Mouse (Mus musculus) liver, adult 2 months (tissue): ENCODE measurements at regions not wholly inside any gene's neighbourhood (a gene's known extent, or its start where the extent isn't known, plus 50 kb on each side); places are given as distances from the start of the nearest gene placed in this dataset.

Source experiments
- DNase-seq: peaks from one replicate; pipeline ENCODE4 v3.0.0-alpha.2; 2011; ENCODE audit warnings: low read depth, low spot score; ENCODE audit errors: extremely low read depth
- H3K27ac ChIP-seq: fragments of 200-500 bp; replicated peaks from 2 replicates; pipeline ENCODE4 v1.5.1; 2012; ENCODE audit warnings: low read depth, mild to moderate bottlenecking, control low read depth, inconsistent platforms, low read length; ENCODE audit not compliant: insufficient read depth
- H3K27me3 ChIP-seq: fragments of 200-500 bp; 2 replicates; pipeline ENCODE4 v1.6.1; 2012; ENCODE audit warnings: mild to moderate bottlenecking, moderate library complexity, low read length, inconsistent platforms; ENCODE audit not compliant: control insufficient read depth, insufficient read depth
- H3K36me3 ChIP-seq: fragments of 200-500 bp; 2 replicates; pipeline ENCODE4 v1.6.1; 2012; ENCODE audit warnings: low read length, inconsistent platforms; ENCODE audit not compliant: control insufficient read depth, insufficient read depth
- H3K4me1 ChIP-seq: fragments of 200-500 bp; 2 replicates; pipeline ENCODE4 v1.6.1; 2011; ENCODE audit warnings: low read length; ENCODE audit not compliant: control insufficient read depth, insufficient read depth
- H3K4me3 ChIP-seq: fragments of 200-500 bp; 2 replicates; pipeline ENCODE4 v1.5.1; 2011; ENCODE audit warnings: low read depth, mild to moderate bottlenecking, control low read depth, low read length, moderate library complexity; ENCODE audit not compliant: insufficient read depth
- H3K79me2 ChIP-seq: fragments of 200-500 bp; 2 replicates; pipeline ENCODE4 v1.6.1; 2012; ENCODE audit warnings: inconsistent platforms, mild to moderate bottlenecking, low read length, moderate library complexity; ENCODE audit not compliant: control insufficient read depth, insufficient read depth
- H3K9ac ChIP-seq: fragments of 200-500 bp; 2 replicates; pipeline ENCODE4 v1.6.1; 2012; ENCODE audit warnings: low read depth, mild to moderate bottlenecking, control low read depth, inconsistent platforms, low read length
- CTCF ChIP-seq: fragments of 200-500 bp; IDR thresholded peaks from 2 replicates; pipeline ENCODE4 v1.5.1; 2011; ENCODE audit warnings: low read depth, low read length, control low read depth
- POLR2A ChIP-seq: fragments of 200-500 bp; IDR thresholded peaks from 2 replicates; pipeline ENCODE4 v1.6.1; 2011; ENCODE audit warnings: low read length, control low read depth; ENCODE audit not compliant: insufficient read depth; ENCODE audit errors: extremely low read depth
- WGBS: fragments of 180-500 bp; shearing (Covaris S2); methylation state at CpG from one replicate; pipeline ENCODE4 v1.1.7; 2018; 5-methylcytosine and 5-hydroxymethylcytosine counted together

DNA sequence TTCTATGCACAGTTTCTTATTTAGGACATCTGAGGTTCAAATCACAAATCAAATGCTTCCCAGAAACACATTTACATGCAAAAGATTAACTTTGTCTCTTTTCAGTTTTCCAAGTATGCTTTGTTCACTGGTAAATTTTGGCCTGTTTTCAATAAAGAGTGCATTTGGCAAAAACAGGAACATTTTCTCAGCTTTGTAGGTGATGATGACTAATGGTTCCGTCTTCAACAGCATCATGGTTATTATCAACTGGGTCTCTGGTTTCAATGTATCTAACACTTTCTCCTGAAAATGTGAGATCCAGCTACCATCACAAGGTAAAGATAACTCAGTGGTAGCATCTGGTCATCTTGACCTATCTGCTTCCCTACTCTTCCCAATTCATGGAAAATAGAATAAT lies 574.6 kb downstream of the Efna5 start:
- Histone ChIP-seq H3K4me3 (no peak overlapping the region), H3K36me3 (no peaks in the 10 kb centered on the region), H3K79me2 (no peaks in the 10 kb centered on the region), H3K4me1 (no peaks in the 10 kb centered on the region), H3K27me3 (no peaks in the 10 kb centered on the region), H3K27ac (no peak overlapping the region), H3K9ac (no peak overlapping the region)
- TF ChIP-seq CTCF (no peak), POLR2A (no peak)
- 80% methylated on average over 1 of the region's 1 CpGs for WGBS
- no peak for DNase-seq

- H3K4me3 ChIP-seq = no peak overlapping the region
- TF ChIP-seq CTCF (no peak), POLR2A (no peak)
- no peak for DNase-seq
- WGBS = 65% methylated on average over 3 of the region's 3 CpGs
- H3K4me1 ChIP-seq = no peaks in the 10 kb centered on the region
- no peak overlapping the region for H3K9ac ChIP-seq
- H3K27ac ChIP-seq = no peak overlapping the region
- H3K36me3 ChIP-seq = no peaks in the 10 kb centered on the region
- no peaks in the 10 kb centered on the region for H3K27me3 ChIP-seq
- no peaks in the 10 kb centered on the region for H3K79me2 ChIP-seq
Observed at GRCm38 (mm10) chr17:62305140-62305539, 576.0 kb downstream of the Efna5 start.

GRCm38 (mm10) chr17:62304073-62304472 lies 577.0 kb downstream of the Efna5 start:
- no peak for DNase-seq
- TF ChIP-seq POLR2A (no peak), CTCF (no peak)
- Histone ChIP-seq H3K79me2 (no peaks in the 10 kb centered on the region), H3K4me3 (no peak overlapping the region), H3K36me3 (no peaks in the 10 kb centered on the region), H3K27ac (no peak overlapping the region), H3K27me3 (no peaks in the 10 kb centered on the region), H3K9ac (no peak overlapping the region), H3K4me1 (no peaks in the 10 kb centered on the region)
- WGBS = 75% methylated on average over 3 of the region's 3 CpGs

- Histone ChIP-seq H3K36me3 (no peaks in the 10 kb centered on the region), H3K9ac (no peak overlapping the region), H3K79me2 (no peaks in the 10 kb centered on the region), H3K4me1 (no peaks in the 10 kb centered on the region), H3K27ac (no peak overlapping the region), H3K4me3 (no peak overlapping the region), H3K27me3 (no peaks in the 10 kb centered on the region)
- no peak for TF ChIP-seq POLR2A
- no peak for TF ChIP-seq CTCF
- WGBS = 75% methylated on average over 9 of the region's 9 CpGs
- DNase-seq = no peak
Observed at GRCm38 (mm10) chr17:62299875-62300274, 581.2 kb downstream of the Efna5 start.

DNA sequence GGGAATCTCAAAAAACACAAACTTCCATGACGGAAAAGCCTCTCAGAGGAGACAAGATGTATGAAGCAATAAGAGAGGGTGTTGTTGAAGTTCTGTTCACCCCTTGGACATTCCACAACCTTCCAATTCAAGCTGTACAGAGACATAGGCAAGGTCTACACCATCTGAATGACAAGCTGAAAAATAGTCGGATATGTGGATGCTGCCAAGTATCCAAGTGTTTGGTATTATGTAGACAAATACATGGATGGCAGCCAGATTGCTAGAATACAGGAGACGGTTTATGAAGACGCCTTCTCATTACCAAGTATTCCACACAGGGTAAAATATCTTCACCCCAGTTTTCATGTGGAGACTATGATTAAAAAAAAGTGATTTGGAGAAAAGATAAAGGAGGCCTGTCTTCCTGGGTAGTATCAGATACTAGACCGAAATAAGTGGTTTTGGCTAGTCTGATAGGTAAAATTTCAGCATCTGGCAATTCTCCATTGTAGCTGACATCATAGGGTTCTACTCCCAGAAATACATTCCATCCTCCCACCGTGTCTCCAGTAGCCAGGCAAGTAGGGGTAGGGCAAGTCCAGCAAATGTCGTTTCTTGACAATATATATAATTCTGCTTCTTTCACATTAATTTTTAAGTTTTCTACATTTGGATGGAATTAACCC lies 583.6 kb downstream of the Efna5 start:
- no peak for TF ChIP-seq CTCF
- TF ChIP-seq POLR2A = no peak
- 82% methylated on average over 7 of the region's 7 CpGs for WGBS

GRCm38 (mm10) chr17:62295412-62295811 lies 585.7 kb downstream of the Efna5 start:
- Histone ChIP-seq H3K4me3 (no peak overlapping the region), H3K27me3 (no peaks in the 10 kb centered on the region), H3K27ac (no peak overlapping the region), H3K9ac (no peak overlapping the region), H3K4me1 (no peaks in the 10 kb centered on the region), H3K79me2 (no peaks in the 10 kb centered on the region), H3K36me3 (no peaks in the 10 kb centered on the region)
- no peak for DNase-seq
- TF ChIP-seq POLR2A = no peak
- TF ChIP-seq CTCF = no peak

More for the DNA sequence above, 583.6 kb downstream of the Efna5 start:
- Histone ChIP-seq H3K79me2 (no peaks in the 10 kb centered on the region), H3K36me3 (no peaks in the 10 kb centered on the region), H3K4me3 (no peak overlapping the region), H3K9ac (no peak overlapping the region), H3K4me1 (no peaks in the 10 kb centered on the region), H3K27ac (no peak overlapping the region), H3K27me3 (no peaks in the 10 kb centered on the region)
- no peak for DNase-seq
